In genomic region chr4:141430997-141431396, GRCm38 (mm10) we compare ENCODE assay signal across 11 mouse cellular contexts. TPM values are rescaled to one million over a fixed set of nuclear protein-coding genes. Genes with fewer than 3 reads are reported as not detected.
DNase-seq lines count a peak whose midpoint lies in the region; ATAC-seq lines count a peak whose summit lies in the region.
"Had no signal": no experiment of that assay in that cellular context is flagged by ENCODE, and none has a peak within 500 bp of the region (broad histone marks: within the 10 kb centered on the region; RNA-seq: fewer than 3 reads in every experiment).

No protein-coding gene starts in this region.

- no peaks in the 10 kb centered on the region for H3K36me3 ChIP-seq in heart, embryonic 12.5 days
- no peaks in the 10 kb centered on the region for H3K36me3 ChIP-seq in embryonic facial prominence, embryonic 14.5 days (ENCODE audit: control insufficient read depth, insufficient read depth, low read length)
- H3K36me3 ChIP-seq in kidney, embryonic 14.5 days (ENCODE audit: control insufficient read depth, insufficient read depth, low read length) = no peaks in the 10 kb centered on the region
- H3K36me3 ChIP-seq: neural tube, embryonic 12.5 days had no signal

- no peak overlapping the region for H3K9ac ChIP-seq in heart, embryonic 12.5 days
- no peak overlapping the region for H3K9ac ChIP-seq in embryonic facial prominence, embryonic 14.5 days (ENCODE audit: low read depth, low read length)
- H3K9ac ChIP-seq in kidney, embryonic 14.5 days (ENCODE audit: low read depth, low read length) = no peak overlapping the region
- H3K9ac ChIP-seq: neural tube, embryonic 12.5 days had no signal

- DNase-seq in heart, adult 11 months = peak; percentile 94
- peak; percentile 87 for DNase-seq in 416B (ENCODE audit: low read depth)
- DNase-seq in adrenal gland, postnatal 25 days = peak; percentile 77
- peak; percentile 62 for DNase-seq in embryonic facial prominence, embryonic 14.5 days (ENCODE audit: low spot score)
- DNase-seq in lung, postnatal 4 days = peak; percentile 58 to 77
- DNase-seq in spleen, postnatal 36 days (ENCODE audit: low spot score in 2 of 2) = peak; percentile 57 to 64

- no peak overlapping the region for H3K4me2 ChIP-seq in heart, embryonic 12.5 days
- H3K4me2 ChIP-seq in embryonic facial prominence, embryonic 14.5 days (ENCODE audit: low read depth, low read length) = no peak overlapping the region
- H3K4me2 ChIP-seq in kidney, embryonic 14.5 days (replicated peaks; ENCODE audit: low read depth, low read length) = no peak overlapping the region
- H3K4me2 ChIP-seq: neural tube, embryonic 12.5 days had no signal

- H3K9me3 ChIP-seq in heart, embryonic 12.5 days (replicated peaks) = no peaks in the 10 kb centered on the region
- no peaks in the 10 kb centered on the region for H3K9me3 ChIP-seq in embryonic facial prominence, embryonic 14.5 days (ENCODE audit: control insufficient read depth, low read length)
- no peaks in the 10 kb centered on the region for H3K9me3 ChIP-seq in kidney, embryonic 14.5 days (ENCODE audit: control insufficient read depth, low read length)
- H3K9me3 ChIP-seq: neural tube, embryonic 12.5 days had no signal

- ATAC-seq in heart, embryonic 12.5 days (ENCODE audit: insufficient number of reproducible peaks, low FRiP score) = no peak
- no peak for ATAC-seq in embryonic facial prominence, embryonic 14.5 days (ENCODE audit: low read depth)
- peak; percentile 32; the same call in 1 of the 2 replicates for ATAC-seq in kidney, embryonic 14.5 days (ENCODE audit: low FRiP score, low TSS enrichment)
- ATAC-seq: Patski had no signal

- H3K4me3 ChIP-seq in heart, embryonic 12.5 days = no peak overlapping the region
- H3K4me3 ChIP-seq in embryonic facial prominence, embryonic 14.5 days (ENCODE audit: low read depth, low read length) = no peak overlapping the region
- no peak overlapping the region for H3K4me3 ChIP-seq in kidney, embryonic 14.5 days (ENCODE audit: low read length)
- H3K4me3 ChIP-seq: neural tube, embryonic 12.5 days had no signal

- H3K27ac ChIP-seq in heart, embryonic 12.5 days (ENCODE audit: poor library complexity, severe bottlenecking) = no peak overlapping the region
- no peak overlapping the region for H3K27ac ChIP-seq in embryonic facial prominence, embryonic 14.5 days (replicated peaks; ENCODE audit: low read depth, low read length)
- H3K27ac ChIP-seq in kidney, embryonic 14.5 days (ENCODE audit: low read depth, low read length) = no peak overlapping the region
- H3K27ac ChIP-seq: neural tube, embryonic 12.5 days had no signal

- H3K4me1 ChIP-seq in heart, embryonic 12.5 days (replicated peaks) = peaks cover 13% of the 10 kb centered on the region
- H3K4me1 ChIP-seq in embryonic facial prominence, embryonic 14.5 days (ENCODE audit: control insufficient read depth, insufficient read depth, low read length) = peaks cover 3% of the 10 kb centered on the region; the same call in 1 of the 2 replicates
- peaks cover 3% of the 10 kb centered on the region for H3K4me1 ChIP-seq in kidney, embryonic 14.5 days (ENCODE audit: control insufficient read depth, insufficient read depth, low read length)

- 42% methylated on average over 9 of the region's 9 CpGs for WGBS in heart, embryonic 12.5 days
- WGBS in embryonic facial prominence, embryonic 14.5 days = 41% methylated on average over 9 of the region's 9 CpGs
- WGBS in kidney, embryonic 14.5 days = 47% methylated on average over 9 of the region's 9 CpGs

- H3K27me3 ChIP-seq in heart, embryonic 12.5 days (replicated peaks) = no peaks in the 10 kb centered on the region
- no peaks in the 10 kb centered on the region for H3K27me3 ChIP-seq in embryonic facial prominence, embryonic 14.5 days (replicated peaks; ENCODE audit: control insufficient read depth, insufficient read depth, low read length)
- H3K27me3 ChIP-seq in kidney, embryonic 14.5 days (ENCODE audit: control insufficient read depth, insufficient read depth, low read length) = no peaks in the 10 kb centered on the region
- H3K27me3 ChIP-seq: Patski had no signal

RNA-seq across cellular contexts. Expression of gene Srarp, which starts 4.9 kb away (rescaled TPM):
- not detected in 2 replicates for polyA plus RNA-seq in heart, embryonic 12.5 days (2016; fragmentation: Nextera tagmentation; extraction: Ambion mirVana)
- not detected in 2 replicates for total RNA-seq in adrenal gland, postnatal 25 days (2021)
- not detected in 2 replicates for polyA plus RNA-seq in embryonic facial prominence, embryonic 14.5 days (2014; fragmentation: Nextera tagmentation; extraction: Ambion mirVana)
- not detected in 2 replicates for polyA plus RNA-seq in kidney, embryonic 14.5 days (2014; fragmentation: Nextera tagmentation; extraction: Ambion mirVana)
- polyA plus RNA-seq: heart, embryonic 14.5 days; neural tube, embryonic 12.5 days had no signal

RNA-seq across cellular contexts. Expression of gene Hspb7, which starts 10.4 kb away (rescaled TPM):
- polyA plus RNA-seq in heart, embryonic 12.5 days (2016; fragmentation: Nextera tagmentation; extraction: Ambion mirVana) = 186 and 208 TPM in 2 replicates
- 0.33 TPM in 1 of 2 replicates, not detected in the other for total RNA-seq in adrenal gland, postnatal 25 days (2021)
- 3.4 and 8.8 TPM in 2 replicates for polyA plus RNA-seq in embryonic facial prominence, embryonic 14.5 days (2014; fragmentation: Nextera tagmentation; extraction: Ambion mirVana)
- polyA plus RNA-seq in kidney, embryonic 14.5 days (2014; fragmentation: Nextera tagmentation; extraction: Ambion mirVana) = 0.09 TPM in 1 of 2 replicates, not detected in the other
- polyA plus RNA-seq: neural tube, embryonic 12.5 days had no signal

RNA-seq across cellular contexts. Expression of gene Zbtb17, which starts 13.5 kb away (rescaled TPM):
- 24.9 and 25.3 TPM in 2 replicates for polyA plus RNA-seq in heart, embryonic 12.5 days (2016; fragmentation: Nextera tagmentation; extraction: Ambion mirVana)
- 18.6 and 19.6 TPM in 2 replicates for total RNA-seq in adrenal gland, postnatal 25 days (2021)
- 22.0 and 28.7 TPM in 2 replicates for polyA plus RNA-seq in embryonic facial prominence, embryonic 14.5 days (2014; fragmentation: Nextera tagmentation; extraction: Ambion mirVana)
- polyA plus RNA-seq in kidney, embryonic 14.5 days (2014; fragmentation: Nextera tagmentation; extraction: Ambion mirVana) = 28.0 and 37.3 TPM in 2 replicates

RNA-seq across cellular contexts. Expression of gene Clcnkb, which starts 15.2 kb away (rescaled TPM):
- 0.78 and 1.2 TPM in 2 replicates for polyA plus RNA-seq in heart, embryonic 12.5 days (2016; fragmentation: Nextera tagmentation; extraction: Ambion mirVana)
- not detected in 2 replicates for total RNA-seq in adrenal gland, postnatal 25 days (2021)
- not detected in 2 replicates for polyA plus RNA-seq in embryonic facial prominence, embryonic 14.5 days (2014; fragmentation: Nextera tagmentation; extraction: Ambion mirVana)
- 3.6 and 6.0 TPM in 2 replicates for polyA plus RNA-seq in kidney, embryonic 14.5 days (2014; fragmentation: Nextera tagmentation; extraction: Ambion mirVana)
- polyA plus RNA-seq: neural tube, embryonic 12.5 days had no signal

RNA-seq across cellular contexts. Expression of gene Clcnka, which starts 32.5 kb away (rescaled TPM):
- polyA plus RNA-seq in heart, embryonic 12.5 days (2016; fragmentation: Nextera tagmentation; extraction: Ambion mirVana) = 0.06 and 0.15 TPM in 2 replicates
- not detected in 2 replicates for total RNA-seq in adrenal gland, postnatal 25 days (2021)
- polyA plus RNA-seq in embryonic facial prominence, embryonic 14.5 days (2014; fragmentation: Nextera tagmentation; extraction: Ambion mirVana) = 1.2 and 1.3 TPM in 2 replicates
- polyA plus RNA-seq in kidney, embryonic 14.5 days (2014; fragmentation: Nextera tagmentation; extraction: Ambion mirVana) = 2.0 and 3.9 TPM in 2 replicates
- polyA plus RNA-seq: heart, embryonic 14.5 days; neural tube, embryonic 12.5 days had no signal

Comparison
In these comparisons a context has a peak if more than half of its experiments do, and no peak if none do; other contexts are left out.
1. RNA of gene Hspb7, which starts 10.4 kb away (polyA plus RNA-seq): 186 to 208 TPM in heart, embryonic 12.5 days; 3.4 to 8.8 TPM in embryonic facial prominence, embryonic 14.5 days and 0.09 TPM in kidney, embryonic 14.5 days; every median in the first group is over 10 times any median in the second.
2. Peak in every context shown above with its lines, with median percentiles within 50 percentile points of each other: DNase-seq.